Mouse (Mus musculus): ENCODE data around the gene Exosc9. TPM values are rescaled to one million over a fixed set of nuclear protein-coding genes. Genes with fewer than 3 reads are reported as not detected.

The Exosc9 gene
- total and polyA plus RNA-seq, 3 experiments: 46.0 to 49.4 TPM; not detected in 1

- Histone ChIP-seq H3K9me3 (replicated peaks; ENCODE audit: insufficient read depth, low read length) (no peaks in the 10 kb centered on the region), H3K27me3 (ENCODE audit: control insufficient read depth in 1 of 2, insufficient read depth in 2 of 2, low read length in 2 of 2) (peaks cover 2% of the 10 kb centered on the region in 2 experiments; a peak in 2 of 4 replicates), H3K9ac (ENCODE audit: control insufficient read depth, low read depth, low read length, poor library complexity, severe bottlenecking) (no peak overlapping the region), H3K27ac (ENCODE audit: control insufficient read depth, low read depth, low read length) (no peak overlapping the region), H3K4me1 (ENCODE audit: control insufficient read depth in 1 of 2, insufficient read depth in 2 of 2, low read length in 2 of 2) (no peaks in the 10 kb centered on the region), H3K4me3 (ENCODE audit: control insufficient read depth in 1 of 2, insufficient read depth in 1 of 2, low read depth in 2 of 2, low read length in 2 of 2) (no peak overlapping the region), H3K79me2 (ENCODE audit: control insufficient read depth, insufficient read depth, low read length, poor library complexity) (no peaks in the 10 kb centered on the region), H3K36me3 (ENCODE audit: control insufficient read depth in 1 of 2, insufficient read depth in 2 of 2, low read length in 2 of 2) (no peaks in the 10 kb centered on the region)
- DNase-seq (ENCODE audit: low read depth, low spot score): no peak
- TF ChIP-seq CHD2 (IDR thresholded peaks at IDR 0.05; ENCODE audit: low read length) (no peak), TAL1 (IDR thresholded peaks at IDR 0.05; ENCODE audit: low read length) (no peak), USF1 (IDR thresholded peaks at IDR 0.05; ENCODE audit: low read depth, low read length) (no peak), NELFE (IDR thresholded peaks at IDR 0.05; ENCODE audit: low read depth, low read length) (no peak), ZNF384 (IDR thresholded peaks at IDR 0.05; ENCODE audit: low read depth, low read length) (no peak), MYB (IDR thresholded peaks at IDR 0.05; ENCODE audit: low read depth, low read length) (no peak), GATA1 (IDR thresholded peaks at IDR 0.05; ENCODE audit: low read depth, low read length) (no peak), NRF1 (IDR thresholded peaks at IDR 0.05; ENCODE audit: insufficient read depth, low read depth, low read length, poor library complexity, severe bottlenecking) (no peak), USF2 (IDR thresholded peaks at IDR 0.05; ENCODE audit: borderline replicate concordance in 1 of 2, insufficient read depth in 1 of 2, low read depth in 1 of 2, low read length in 2 of 2) (no peak), MYC (IDR thresholded peaks at IDR 0.05; ENCODE audit: low read depth, low read length) (no peak), MEF2A (IDR thresholded peaks at IDR 0.05; ENCODE audit: extremely low read depth, insufficient replicate concordance, low read depth, low read length, poor library complexity, severe bottlenecking) (no peak), RCOR1 (IDR thresholded peaks at IDR 0.05; ENCODE audit: low read depth, low read length) (no peak), ZMIZ1 (IDR thresholded peaks at IDR 0.05; ENCODE audit: low read depth, low read length) (no peak), KAT2A (conservative IDR thresholded peaks at IDR 0.05; ENCODE audit: low read depth, low read length) (no peak), SIN3A (IDR thresholded peaks at IDR 0.05; ENCODE audit: low read length) (no peak), TBP (IDR thresholded peaks at IDR 0.05; ENCODE audit: low read depth, low read length) (no peak), POLR2AphosphoS2 (IDR thresholded peaks at IDR 0.05; ENCODE audit: low read length) (no peak), ZKSCAN1 (IDR thresholded peaks at IDR 0.05; ENCODE audit: low read depth, low read length) (no peak)
Observed at GRCm38 (mm10) chr3:36613908-36614255, 61.5 kb downstream of the Exosc9 start.

Other genes starting within 250 kb of the Exosc9 start
- gene Anxa5, start 76.7 kb upstream of the Exosc9 start, total RNA-seq (2012; rRNA removed): 40.7 and 42.3 TPM in 2 replicates
- 100 to 1,000 TPM in 1 of 2 experiments, not detected in 1; 111 TPM for gene Anxa5, start 76.7 kb upstream of the Exosc9 start, polyA plus RNA-seq (2012; ENCODE audit: insufficient read depth in 1 of 2, insufficient read length in 2 of 2, low read depth in 1 of 2, low replicate concordance in 2 of 2, missing spikeins in 1 of 2)
- gene 1810062G17Rik, start 76.7 kb upstream of the Exosc9 start, total RNA-seq (2012; rRNA removed): 1.0 and 1.5 TPM in 2 replicates
- 1 to 10 TPM in 1 of 2 experiments, not detected in 1; 2.3 TPM for gene 1810062G17Rik, start 76.7 kb upstream of the Exosc9 start, polyA plus RNA-seq (2012; ENCODE audit: insufficient read depth in 1 of 2, insufficient read length in 2 of 2, low read depth in 1 of 2, low replicate concordance in 2 of 2, missing spikeins in 1 of 2)
- gene Gm11549, start 30.8 kb upstream of the Exosc9 start, total RNA-seq (2012; rRNA removed): not detected in 2 replicates
- not detected for gene Gm11549, start 30.8 kb upstream of the Exosc9 start, polyA plus RNA-seq (2012; ENCODE audit: insufficient read depth in 1 of 2, insufficient read length in 2 of 2, low read depth in 1 of 2, low replicate concordance in 2 of 2, missing spikeins in 1 of 2)
- 124 and 133 TPM in 2 replicates for gene Ccna2, start 19.5 kb downstream of the Exosc9 start, total RNA-seq (2012; rRNA removed)
- 100 to 1,000 TPM; 180 to 487 TPM for gene Ccna2, start 19.5 kb downstream of the Exosc9 start, polyA plus RNA-seq (2012; ENCODE audit: insufficient read depth in 1 of 2, insufficient read length in 2 of 2, low read depth in 1 of 2, low replicate concordance in 2 of 2, missing spikeins in 1 of 2)
- not detected in 2 replicates for gene Bbs7, start 60.9 kb downstream of the Exosc9 start, total RNA-seq (2012; rRNA removed)
- not detected for gene Bbs7, start 60.9 kb downstream of the Exosc9 start, polyA plus RNA-seq (2012; ENCODE audit: insufficient read depth in 1 of 2, insufficient read length in 2 of 2, low read depth in 1 of 2, low replicate concordance in 2 of 2, missing spikeins in 1 of 2)
- gene Trpc3, start 137.6 kb downstream of the Exosc9 start, total RNA-seq (2012; rRNA removed): not detected in 2 replicates
- gene Trpc3, start 137.6 kb downstream of the Exosc9 start, polyA plus RNA-seq (2012; ENCODE audit: insufficient read depth in 1 of 2, insufficient read length in 2 of 2, low read depth in 1 of 2, low replicate concordance in 2 of 2, missing spikeins in 1 of 2): not detected